Mouse (Mus musculus) heart, adult 9 months (tissue): Measurements from ENCODE around the gene Car11.
"Not testable (repeated sequence)": the region's sequence is repeated elsewhere in the genome, so short reads cannot be mapped to it uniquely, and the experiment has no call there.

Source experiments
- DNase-seq, 2 experiments: peaks; one replicate each; pipeline ENCODE4 v3.0.0; 2022; ENCODE audit warnings: low spot score in 2 of 2

The Car11 gene

DNA sequence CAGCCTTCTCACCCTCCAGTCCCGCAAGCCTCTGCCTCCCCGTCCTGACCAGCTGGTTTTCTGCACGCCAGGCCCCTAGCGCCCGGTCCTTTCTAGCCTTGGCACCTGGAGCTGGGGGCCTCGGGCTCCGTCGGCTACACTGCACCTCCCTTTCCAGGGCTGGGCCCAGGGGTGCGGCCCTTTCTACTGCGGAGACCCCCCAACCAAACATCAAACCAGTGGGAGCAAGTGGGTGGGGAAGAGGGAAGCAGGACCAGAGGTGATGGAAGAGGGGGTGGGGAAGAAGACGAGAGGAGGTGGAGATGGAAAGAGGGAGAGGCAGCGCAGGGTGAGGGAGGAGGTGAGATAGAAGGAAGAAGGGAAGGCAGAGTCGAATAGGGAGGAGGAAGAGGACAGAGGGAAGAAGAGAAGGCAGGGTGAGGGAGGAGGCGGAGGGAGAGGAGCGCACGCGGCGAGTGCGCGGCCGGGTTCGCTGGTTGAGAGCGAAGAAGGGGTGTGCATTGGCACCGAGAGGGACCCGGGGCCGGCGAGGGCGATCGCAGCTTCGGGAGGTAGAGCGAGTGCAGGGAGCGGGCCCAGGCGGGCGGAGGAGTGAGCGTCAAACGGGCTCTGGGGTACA is at the start of gene Car11:
Car11 (plus strand) TSS at position 321 of the 619 bp plus-strand sequence.
- DNase-seq, result peak in 1 of 2 experiments; percentile 11

DNA sequence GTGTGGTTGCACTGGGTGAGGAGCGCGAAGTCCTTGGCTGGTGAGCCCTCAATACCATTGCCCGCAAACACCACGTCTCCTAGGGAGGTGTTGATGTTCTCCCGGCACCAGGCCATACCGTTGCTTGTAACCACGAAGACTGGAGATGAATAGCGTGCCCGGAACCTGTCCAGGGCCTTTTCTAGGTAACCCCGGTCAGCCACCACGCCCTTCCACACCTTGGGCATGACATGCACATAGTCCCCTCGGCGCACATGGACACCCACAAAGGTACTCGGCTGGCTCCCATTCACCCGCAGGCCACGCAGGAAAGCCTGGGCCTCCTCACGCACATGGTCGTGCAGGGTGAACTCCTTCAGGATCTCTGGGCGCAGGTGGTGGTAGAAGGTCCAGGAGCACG is 49.2 kb upstream of the Car11 start:
- not testable (repeated sequence) for DNase-seq

DNA sequence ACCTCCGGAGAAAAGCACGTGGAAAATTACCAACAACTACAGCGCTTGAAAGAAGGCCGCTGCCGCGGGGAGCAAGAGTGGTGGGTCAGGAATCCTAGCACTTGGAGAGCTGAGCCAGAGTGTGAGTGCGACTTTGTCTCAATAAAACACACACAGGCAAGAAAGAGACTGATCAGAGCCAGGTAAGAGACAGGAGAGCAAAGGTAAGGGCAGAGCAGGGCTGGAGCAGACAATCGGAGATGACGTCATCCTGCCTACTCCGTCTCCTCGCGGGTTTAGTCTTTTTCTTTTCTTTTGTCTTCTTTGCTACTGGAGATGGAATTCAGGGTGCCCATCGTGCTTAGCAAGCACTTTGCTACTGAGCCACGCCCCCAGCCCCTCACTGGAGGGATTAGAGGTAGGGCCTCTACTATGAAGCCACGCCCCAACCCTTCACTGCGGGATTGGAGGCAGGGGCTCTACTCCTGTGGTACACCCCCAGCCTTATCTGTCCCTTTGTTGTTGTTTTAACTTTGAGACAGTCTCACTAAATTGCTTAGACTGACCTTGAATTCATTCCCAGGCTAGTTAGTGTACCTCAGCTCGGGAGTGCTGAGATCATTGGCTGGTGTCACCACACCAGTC is 45.1 kb upstream of the Car11 start:
- DNase-seq, result no peak

DNA sequence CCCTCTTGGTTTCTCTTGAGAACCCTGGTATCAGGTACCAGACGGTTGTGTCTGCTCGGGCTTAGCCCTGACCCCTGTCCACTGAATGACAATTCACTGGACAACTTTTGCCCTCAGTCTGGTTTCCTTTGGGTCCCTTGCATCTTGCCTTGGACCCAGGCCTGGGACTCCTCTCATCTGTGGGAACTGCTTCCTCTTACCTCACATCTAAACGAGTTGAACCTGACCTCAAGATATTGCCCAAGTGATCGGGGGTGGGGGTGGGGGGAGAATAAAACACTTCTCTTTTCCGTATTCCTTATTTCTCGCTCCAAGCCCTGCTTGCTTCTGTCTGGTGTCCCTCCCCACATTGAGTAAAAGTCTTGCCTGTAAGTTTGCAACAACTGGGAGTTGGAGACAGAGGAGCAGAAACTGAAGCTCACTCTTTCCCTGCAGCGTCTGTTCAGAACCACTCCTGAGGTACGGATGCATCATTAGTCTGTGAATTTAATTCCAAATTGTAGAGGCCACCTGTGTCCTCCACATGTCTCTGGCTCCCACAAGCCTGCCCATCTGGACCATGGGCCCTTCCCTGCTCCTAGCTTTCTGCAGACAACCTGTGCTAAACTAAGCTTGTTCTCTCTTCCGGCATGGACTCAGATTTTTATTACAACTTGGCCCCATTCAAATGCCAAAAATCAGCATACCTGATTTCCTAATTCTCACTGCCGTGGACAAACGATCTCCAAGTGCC is 38.7 kb upstream of the Car11 start:
- DNase-seq, result no peak

DNA sequence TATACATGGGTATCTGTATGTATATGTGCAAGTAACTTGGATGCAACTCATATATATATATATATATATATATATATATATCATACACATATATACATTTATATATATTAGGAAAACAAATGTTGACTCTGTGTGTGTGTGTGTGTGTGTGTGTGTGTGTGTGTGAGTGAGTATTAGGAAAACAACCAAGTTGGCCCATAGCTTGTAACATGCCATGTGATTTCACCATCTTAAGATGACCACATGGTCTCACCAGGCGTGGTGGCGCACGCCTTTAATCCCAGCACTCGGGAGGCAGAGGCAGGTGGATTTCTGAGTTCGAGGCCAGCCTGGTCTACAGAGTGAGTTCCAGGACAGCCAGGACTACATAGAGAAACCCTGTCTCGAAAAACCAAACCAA is 37.9 kb upstream of the Car11 start:
- not testable (repeated sequence) for DNase-seq

DNA sequence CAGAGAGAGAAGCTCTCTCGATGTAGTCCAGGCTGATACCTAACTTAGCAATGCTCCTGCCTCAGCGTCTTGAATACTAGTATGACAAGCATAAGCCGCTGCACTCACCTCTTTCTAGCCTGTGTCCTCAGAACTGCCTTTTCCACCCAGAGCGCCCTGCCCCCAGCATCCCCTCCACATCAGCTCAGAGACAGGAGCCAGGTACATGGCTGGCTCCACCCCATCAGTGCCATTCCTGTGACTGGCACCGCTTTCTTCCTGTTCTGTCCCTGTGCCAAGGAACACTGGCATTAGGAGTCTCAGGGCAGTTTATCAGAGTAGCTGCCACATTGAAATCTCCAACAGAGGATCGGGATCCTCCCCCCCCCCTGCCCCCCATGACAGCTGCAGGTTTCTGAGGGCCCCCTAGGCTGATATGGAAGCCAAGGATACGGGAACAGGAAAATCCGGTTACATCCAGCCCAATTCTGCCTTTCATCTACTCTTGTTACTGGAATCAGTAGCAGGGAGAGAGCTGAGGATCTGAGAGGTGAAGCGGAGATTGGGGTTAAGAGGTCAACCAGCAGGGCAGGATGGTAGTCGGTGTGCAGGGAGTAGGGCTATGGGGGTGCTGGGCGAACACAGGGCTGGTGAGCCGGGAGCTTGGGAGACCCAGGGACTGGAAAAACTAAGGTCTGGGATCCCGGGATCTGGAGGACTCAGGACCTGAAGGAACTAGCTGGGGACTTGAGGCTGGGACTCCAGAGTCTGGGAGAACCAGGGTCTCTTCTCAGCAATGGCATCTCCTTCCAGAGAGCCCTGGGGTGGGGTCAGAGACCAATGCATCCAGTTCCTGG is 34.1 kb upstream of the Car11 start:
- DNase-seq, result no peak

DNA sequence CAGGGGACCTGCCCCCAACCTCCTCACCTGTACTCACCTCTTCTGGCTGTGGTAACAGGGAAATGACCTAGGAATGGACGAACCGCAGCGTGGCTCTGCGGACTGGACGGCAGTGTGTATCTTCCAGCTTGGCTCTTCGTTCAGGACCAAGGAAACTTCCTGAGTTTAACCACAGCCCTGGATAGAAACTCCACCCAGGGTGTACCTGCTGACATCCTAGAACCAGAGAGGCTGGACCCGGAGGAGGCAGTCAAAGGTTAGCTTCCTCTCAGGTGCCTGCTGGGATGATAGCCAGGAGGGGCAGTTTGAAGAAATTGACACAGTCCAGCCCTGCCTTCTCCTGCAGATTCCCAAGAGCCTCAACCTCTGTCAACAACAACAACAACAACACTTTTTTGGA is 33.5 kb upstream of the Car11 start, which contains the start of gene Fut2:
Fut2 (minus strand) TSS at position 234 of the 400 bp plus-strand sequence.
- no peak for DNase-seq

DNA sequence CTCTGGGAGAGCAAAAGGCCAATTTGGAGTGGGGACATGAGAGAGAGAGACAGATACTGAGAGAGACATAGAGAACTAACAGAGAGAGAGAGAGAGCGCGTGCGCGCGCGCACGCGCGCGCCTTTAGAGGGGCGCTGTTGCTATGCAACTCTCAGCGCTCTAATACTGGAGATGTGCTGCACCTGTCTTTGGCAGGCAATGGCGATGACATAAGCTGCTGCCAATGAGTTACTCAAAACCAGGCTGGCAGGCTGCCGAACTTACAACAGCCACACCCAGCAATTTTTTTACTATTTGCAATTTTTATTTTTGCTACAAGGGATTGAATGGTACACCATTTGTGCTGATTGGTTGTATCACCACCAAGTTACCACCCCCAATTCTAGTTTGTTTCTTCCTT is 31.9 kb upstream of the Car11 start:
- DNase-seq, result no peak

DNA sequence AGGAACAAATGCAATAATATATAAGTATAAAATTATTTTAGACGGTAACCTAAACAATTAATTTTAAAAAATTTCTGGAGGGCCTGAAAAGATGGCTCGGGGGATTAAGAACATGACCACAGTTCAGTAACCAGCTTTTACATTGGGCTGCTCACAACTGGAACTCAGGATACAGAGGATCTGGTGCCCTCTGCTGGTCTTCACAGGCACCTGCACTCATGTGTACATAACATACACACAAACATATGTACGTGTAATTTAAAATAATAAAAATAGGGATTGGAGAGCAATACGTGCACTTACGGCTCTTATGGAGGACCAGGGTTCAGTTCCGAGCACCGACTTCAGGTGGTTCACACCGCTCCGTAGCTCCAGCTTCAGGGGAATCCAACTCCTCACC is 30.7 kb upstream of the Car11 start:
- no peak for DNase-seq

DNA sequence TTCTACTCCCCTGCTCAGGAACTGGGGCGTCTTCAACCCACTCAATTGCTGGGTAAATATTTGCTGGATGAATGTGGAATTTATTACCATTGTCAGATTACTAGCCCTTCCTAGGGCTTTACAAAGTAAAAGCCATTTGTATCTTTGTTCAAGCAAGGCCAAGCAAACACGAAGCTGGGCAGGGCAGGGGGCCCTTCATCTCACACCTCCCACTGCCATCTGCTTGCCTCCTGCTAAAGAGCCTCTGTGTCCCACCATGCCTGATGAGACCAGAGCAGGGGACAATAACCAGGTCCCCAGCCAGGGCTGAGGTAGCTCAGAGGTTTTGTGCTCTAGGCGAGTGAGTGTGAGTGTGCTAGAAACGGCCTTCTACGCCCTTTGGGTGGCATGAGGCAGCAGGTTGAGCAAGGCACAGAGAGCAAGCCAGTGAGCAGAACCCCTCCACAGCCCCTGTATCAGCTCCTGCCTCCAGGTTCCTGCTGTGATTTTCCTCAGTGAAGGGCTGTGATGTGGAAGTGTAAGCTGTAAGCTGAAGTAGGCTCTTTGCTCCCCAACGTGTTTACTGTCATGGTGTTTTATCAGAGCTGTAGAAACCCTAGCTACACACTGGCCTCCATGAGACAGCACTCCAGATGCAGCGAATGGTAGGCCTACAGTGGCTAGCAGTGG is 21.9 kb upstream of the Car11 start:
- DNase-seq, result no peak

DNA sequence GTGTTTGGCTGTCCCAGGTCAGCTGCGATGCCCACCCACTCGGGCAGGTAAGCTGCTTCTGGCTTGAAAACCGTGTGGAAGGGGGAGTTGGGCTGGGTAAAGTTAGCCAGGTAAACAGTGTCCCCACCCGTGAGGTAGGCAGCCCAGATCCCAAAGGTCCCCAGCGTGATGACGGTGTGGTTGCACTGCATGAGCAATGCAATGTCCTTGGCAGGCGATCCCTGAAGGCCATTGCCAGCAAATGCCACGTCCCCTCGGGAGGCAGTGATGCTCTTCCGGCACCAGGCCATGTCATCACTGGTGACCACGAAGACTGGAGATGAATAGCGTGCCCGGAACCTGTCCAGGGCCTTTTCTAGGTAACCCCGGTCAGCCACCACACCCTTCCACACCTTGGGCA is 21.1 kb upstream of the Car11 start:
- DNase-seq, result no peak

DNA sequence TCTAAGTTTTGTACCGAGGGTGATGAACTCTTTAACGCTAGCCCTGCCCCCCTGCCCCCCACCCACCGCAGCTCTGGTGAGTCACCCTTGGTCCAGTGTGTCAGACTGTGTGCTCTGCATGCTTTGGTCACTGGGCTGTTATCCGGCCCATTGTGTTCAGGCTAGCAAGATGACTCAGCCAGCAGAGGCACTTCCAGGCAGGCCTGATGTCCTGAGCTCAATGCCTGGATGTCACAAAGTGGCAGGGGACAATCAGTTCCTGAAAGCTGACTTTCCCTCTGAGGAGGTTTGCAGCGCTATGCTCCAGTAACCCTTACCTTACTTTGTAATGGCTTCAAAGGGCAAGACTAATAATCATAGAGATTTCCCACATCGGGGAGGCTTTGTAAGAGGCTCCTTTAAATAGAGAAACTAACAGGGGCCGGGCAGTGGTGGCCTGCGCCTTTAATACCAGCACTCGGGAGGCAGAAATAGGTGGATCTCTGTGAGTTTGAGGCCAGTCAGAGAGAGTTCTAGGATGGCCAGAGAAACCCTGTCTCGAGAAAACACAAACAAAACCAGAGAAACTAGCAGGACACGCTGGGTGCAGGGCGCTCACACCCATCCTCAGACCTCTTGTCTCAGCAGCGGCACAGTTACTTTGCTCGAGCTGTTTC is 19.5 kb upstream of the Car11 start:
- DNase-seq, result peak; percentile 69 to 78

DNA sequence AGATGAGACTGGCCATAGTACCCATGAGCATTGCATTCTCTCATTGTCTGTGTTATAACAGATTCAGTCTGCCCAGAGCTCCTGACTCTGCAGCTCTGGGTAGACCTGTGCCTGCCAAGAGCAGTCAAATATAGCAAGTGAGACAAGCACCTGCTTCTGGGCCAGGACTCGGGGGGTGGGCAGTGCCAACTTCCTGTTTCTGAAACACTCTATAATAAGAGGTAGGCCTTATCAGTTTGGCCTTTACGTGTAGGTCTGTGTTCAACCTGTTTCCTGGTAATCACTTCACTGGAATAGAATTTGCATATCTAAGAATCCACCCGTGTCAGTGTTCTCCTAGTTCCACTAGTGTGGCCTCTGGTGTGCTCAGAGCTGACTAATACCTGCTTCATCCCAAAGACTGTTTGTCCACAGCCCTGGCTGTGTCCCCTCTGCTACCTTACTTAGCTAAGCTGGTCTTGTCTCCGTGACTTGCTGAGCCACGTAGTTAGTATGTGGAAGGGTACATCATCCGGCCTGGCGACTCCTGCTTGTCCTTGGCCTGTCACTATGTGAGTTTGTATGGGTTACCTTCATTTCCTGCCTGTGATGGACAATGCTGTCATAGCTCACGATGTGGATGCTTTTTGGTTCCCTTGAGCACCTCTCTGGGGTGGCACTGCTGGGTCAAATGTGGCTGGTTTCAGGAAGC is 18.5 kb upstream of the Car11 start:
- peak; percentile 74 to 79 for DNase-seq

DNA sequence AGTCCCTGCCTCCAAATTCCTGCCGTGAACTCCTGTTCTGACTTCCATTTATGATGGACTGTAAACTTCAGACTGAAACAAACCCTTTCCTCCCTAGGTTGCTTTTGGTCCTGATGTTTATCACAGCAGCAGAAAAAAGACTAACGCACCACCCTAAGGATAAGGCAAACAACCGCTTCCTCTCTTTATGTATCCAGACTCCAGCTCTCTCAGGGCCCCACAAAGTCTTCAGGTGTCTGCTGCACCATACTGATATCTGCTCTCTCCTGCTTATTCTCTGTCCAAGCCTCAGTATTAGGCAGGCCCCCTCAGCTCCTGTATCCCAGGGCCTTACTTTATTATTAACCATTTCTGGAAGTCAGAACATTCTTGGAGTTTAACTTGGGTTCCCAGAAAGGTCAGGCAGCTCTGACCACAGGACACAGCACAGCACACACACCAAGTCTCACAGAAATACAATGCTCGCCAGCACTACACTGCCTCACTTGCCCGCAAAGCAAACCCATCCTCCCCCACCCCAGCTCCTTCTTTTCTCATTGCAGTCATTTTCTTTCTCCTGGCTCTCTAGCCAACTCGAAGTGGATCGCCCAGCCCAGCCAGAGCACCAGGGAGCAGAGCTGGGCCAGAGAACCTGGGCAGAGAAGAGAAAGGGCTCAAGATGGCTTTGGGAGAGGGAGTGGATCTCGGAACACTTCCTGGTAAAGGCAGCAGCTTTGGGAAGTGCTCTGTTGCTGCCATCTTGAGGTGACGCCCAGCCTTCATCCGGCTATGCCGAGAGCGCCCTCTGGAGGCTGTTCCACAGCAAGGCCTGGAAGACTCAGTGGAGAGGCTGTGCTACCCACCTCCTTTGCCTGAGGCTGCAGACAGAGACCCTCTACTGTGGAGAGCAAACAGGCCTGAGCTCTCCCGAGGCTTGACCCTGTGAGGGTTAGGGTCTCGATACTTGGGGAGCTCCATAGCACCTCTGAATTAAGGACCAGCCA is 17.2 kb upstream of the Car11 start:
- DNase-seq, result peak; percentile 77 to 83

DNA sequence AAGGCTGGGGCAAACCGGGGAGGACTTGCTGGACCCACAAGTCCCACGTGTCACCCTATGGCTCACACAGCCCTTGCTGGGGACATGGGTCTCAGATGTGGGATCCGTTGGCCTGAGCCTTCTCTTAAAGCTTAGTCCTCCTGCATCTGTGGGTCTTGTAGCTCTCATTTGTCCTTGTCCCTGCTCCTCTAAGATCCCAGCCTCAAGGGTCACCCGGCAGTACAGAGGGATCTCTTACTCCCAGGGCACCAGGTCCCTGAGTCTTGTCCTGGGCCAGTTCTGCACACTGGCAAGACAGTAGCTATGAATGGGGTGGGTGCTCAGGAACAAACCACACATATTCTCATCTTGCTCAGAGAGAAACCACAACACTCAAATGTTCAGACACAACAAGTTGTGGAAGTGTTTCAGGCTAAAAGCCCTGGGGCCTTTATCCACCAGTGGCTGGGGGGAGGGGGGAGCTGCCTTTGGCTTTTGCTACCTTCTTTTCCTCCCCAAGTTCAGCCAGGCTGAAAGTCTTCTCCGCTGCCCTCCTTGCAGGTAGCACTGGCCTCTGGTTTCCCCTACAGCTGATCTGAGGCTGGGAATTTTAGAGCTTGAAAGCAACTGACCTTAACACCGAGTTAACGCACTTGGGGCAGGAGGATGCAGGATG is 16.1 kb upstream of the Car11 start, which contains the start of gene Ntn5:
Ntn5 (plus strand) TSS at position 627 of the 655 bp plus-strand sequence.
- no peak for DNase-seq

DNA sequence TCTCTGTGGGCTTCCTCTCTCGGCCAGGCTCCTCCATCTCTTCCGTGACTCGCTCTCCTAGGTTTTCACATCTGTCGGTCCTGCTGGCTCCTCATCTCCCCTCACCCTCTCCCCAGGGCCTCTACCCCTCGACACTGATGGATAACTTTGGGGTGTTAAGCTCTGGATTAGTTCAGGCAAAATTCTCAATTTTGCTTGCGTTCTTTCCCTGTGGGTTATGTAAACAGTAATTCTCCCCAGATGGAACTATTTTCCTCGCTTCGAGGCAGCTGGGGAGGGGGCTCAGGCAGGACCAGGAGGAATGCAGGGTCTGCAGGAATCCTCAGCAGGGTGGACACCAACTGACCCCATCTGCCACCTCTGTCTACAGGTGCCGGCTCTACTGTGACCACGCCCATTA is 13.8 kb upstream of the Car11 start:
- no peak for DNase-seq

DNA sequence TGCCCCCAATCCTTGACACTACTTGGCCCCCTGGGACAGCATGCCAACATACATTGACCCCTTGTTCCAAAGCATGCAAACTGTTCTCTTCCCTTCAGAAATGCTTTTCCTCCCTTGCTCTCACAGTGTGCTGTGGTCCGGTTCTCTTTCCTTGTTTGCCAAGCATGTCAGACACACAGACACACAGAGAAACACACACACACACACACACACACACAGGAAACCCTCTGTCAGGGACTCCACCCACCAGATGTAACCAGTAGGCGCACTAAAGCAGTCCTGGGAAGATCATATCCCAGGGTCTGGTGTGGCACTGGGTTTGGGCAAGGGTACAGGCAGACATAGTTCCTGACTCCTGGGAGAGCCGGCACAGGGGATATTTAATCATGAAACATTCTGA is 12.8 kb upstream of the Car11 start:
- no peak for DNase-seq

DNA sequence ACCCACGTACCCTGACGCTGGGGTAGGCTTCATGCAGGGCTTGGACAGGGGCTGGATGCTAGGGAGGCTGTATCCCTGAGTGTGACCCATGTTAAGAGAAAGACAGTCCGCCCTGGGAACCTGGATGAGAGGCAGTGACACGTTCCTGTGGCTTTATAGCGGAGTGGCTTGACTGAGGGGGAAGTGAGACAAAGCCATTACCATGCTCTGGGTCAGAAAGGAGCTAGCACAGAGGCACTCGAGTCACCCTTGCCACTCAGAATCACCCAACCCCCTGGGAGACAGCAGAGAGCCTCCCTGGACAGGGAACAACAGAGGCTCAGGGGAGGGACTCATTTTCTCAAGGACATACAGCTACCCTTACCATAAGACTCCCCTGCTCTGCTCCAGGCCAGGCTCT is 10.5 kb upstream of the Car11 start:
- no peak for DNase-seq

DNA sequence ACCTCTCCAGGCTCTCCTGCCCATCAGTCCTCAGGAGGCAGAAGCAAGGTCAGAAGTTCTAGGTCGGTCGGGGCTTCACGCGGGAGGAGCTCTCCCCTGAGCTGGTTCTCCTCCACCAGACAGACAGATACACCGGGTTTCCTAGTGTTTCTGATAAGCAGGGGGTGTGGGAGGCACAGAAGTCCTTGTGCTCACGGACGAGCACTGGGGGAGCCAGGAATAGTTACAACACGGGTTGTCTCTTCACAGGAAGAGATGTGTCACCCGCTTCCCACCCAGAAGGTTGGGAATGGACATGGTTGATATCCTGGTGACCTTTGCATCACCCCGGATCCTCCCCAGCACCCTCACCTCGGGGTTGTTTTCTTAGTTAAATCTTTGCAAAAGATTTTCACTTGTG is 9.8 kb upstream of the Car11 start:
- DNase-seq, result no peak
